Mouse (Mus musculus) E14TG2a.4 (cell line): ENCODE results near the gene Rfx8.
"Not testable (repeated sequence)": the region's sequence is repeated elsewhere in the genome, so short reads cannot be mapped to it uniquely, and the experiment has no call there.

Source experiments
- H3K27me3 ChIP-seq: 2 replicates; pipeline ENCODE4 v1.6.1; 2014; ENCODE audit warnings: low read length, control low read depth; ENCODE audit not compliant: insufficient read depth
- H3K36me3 ChIP-seq: 2 replicates; pipeline ENCODE4 v1.6.1; 2014; ENCODE audit warnings: low read length, control low read depth; ENCODE audit not compliant: insufficient read depth
- H3K4me1 ChIP-seq: replicated peaks from 2 replicates; pipeline ENCODE4 v1.6.1; 2014; ENCODE audit warnings: low read depth, low read length, control low read depth
- H3K4me3 ChIP-seq: replicated peaks from 2 replicates; pipeline ENCODE4 v1.5.1; 2014; ENCODE audit warnings: mild to moderate bottlenecking, low read length
- H3K9me3 ChIP-seq: 2 replicates; pipeline ENCODE4 v1.6.1; 2014; ENCODE audit warnings: low read length, control low read depth
- CTCF ChIP-seq: conservative IDR thresholded peaks from 2 replicates; pipeline ENCODE4 v1.5.1; 2014; ENCODE audit warnings: low read length
- NANOG ChIP-seq: IDR thresholded peaks from 2 replicates; pipeline ENCODE4 v1.6.1; 2014; ENCODE audit warnings: borderline replicate concordance, low read length, mixed read lengths
- POU5F1 ChIP-seq: IDR thresholded peaks from 2 replicates; pipeline ENCODE4 v1.6.1; 2014; ENCODE audit warnings: low read length, borderline replicate concordance

Gene Rfx8

DNA sequence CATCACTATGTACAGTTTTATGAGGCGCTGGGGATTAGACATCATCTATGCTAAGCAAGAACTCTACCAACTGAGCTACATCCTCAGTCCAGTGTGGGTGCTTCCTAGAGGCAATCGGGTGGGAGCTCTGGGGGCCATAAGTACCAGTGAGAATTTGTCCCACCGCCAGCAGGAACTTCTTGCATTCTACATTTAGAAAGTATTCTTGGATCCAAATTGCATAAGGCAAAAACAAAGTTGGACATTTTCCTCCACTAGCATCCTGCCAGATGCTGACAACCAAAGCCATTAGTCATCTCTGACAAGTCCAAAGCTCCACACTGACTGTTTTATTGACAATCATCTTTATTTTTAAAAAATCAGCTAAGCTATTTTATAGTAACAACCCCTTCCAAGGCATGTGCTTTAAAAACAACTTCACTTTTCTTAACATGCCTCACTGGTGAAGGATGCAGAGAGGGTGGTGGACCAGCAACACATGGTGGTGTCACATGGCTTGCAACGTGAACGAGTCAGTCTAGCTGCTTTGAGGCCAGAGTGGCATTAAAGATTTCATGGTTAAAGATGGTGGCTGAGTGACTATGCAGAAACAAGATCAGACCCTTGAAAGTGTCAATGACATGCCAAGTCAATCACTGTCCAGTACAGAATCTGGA lies 44.4 kb downstream of the Rfx8 start:
- H3K36me3 ChIP-seq, result no peaks in the 10 kb centered on the region
- H3K4me3 ChIP-seq, result no peak overlapping the region
- H3K4me1 ChIP-seq, result no peaks in the 10 kb centered on the region
- 0 out of 2 replicates have a peak, but pooled peaks cover 6% of the 10 kb centered on the region for H3K27me3 ChIP-seq
- H3K9me3 ChIP-seq, result 0 out of 2 replicates have a peak, but pooled peaks cover under 1% of the 10 kb centered on the region
- TF ChIP-seq CTCF (no peak), POU5F1 (no peak), NANOG (no peak)

DNA sequence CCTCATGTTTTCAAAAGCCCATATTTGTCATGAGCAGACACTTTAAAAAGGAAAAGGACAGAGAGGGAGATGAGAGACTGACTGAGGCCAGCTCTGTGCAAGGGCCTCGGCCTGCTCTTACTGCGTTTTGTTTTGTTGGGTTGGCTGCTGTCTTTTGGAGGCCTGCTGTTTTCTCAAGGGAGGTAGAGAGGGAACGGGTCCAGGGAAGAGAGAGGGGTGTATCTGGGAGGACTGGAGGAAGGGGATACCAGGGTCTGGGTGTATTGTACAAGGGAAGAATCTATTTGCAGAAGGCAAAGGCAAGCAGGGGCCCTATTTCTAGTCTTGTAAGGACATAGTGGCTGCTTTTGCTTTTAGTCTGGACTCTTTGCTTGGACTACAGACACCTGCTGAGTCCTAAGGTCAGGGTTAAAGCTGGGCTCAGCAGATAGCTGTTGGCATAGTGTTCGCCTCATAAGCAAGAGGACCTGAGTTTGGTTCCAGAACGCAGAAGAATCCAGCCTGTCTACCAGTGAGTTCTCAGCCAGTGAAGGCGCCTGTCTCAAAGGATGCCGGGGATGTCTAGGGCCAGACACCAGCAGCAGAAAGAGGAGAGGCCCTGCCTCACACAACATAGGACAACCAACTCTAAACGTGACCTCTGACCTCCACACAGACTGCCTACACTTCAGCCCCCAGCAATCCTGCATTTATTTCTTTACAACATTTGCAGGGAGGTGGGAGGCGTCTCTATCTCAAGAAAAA lies 48.3 kb downstream of the Rfx8 start:
- Histone ChIP-seq H3K36me3 (no peaks in the 10 kb centered on the region), H3K27me3 (no peaks in the 10 kb centered on the region), H3K9me3 (peaks cover 7% of the 10 kb centered on the region; the same call in 1 of the 2 replicates), H3K4me1 (no peaks in the 10 kb centered on the region), H3K4me3 (no peak overlapping the region)
- TF ChIP-seq NANOG (no peak), CTCF (no peak), POU5F1 (no peak)

DNA sequence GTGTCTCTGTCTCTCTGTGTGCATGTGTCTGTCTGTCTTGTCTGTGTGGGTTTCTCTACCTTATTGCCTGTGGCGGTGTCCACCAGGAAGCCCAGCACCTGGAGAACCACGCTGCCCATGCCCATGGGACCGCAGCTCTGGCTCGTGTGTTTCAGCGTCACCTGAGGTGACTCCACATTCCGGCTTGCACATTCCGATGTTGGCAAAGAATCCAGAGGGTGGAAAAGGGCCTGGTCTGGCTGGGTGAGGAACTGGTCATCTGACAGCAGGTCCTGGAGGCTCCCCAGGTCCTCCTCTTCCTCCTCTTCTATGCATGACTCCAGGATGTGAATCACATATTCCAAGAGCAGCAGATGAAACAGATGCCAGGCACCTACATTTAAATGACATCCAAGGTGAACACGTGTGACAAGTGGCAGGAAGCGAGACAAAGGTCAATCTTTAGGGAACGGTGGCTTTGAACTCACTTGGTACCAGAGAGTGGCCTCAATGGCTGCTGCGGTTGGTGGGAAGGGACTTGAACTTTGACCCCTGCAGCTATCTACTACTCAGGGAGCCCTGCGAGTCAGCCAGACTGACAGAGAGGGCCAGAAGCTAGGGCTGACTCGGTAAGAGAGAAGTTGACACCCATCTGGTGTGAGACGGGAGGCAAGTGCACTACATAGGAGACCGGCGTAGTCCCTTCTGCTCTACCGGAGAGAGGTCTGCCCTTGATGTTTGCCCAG lies 50.4 kb downstream of the Rfx8 start:
- H3K4me3 ChIP-seq, result no peak overlapping the region
- H3K27me3 ChIP-seq, result no peaks in the 10 kb centered on the region
- H3K36me3 ChIP-seq, result no peaks in the 10 kb centered on the region
- TF ChIP-seq NANOG (no peak), CTCF (no peak), POU5F1 (no peak)
- H3K9me3 ChIP-seq, result peaks cover 7% of the 10 kb centered on the region; the same call in 1 of the 2 replicates
- H3K4me1 ChIP-seq, result peaks cover 8% of the 10 kb centered on the region; the same call in 1 of the 2 replicates

DNA sequence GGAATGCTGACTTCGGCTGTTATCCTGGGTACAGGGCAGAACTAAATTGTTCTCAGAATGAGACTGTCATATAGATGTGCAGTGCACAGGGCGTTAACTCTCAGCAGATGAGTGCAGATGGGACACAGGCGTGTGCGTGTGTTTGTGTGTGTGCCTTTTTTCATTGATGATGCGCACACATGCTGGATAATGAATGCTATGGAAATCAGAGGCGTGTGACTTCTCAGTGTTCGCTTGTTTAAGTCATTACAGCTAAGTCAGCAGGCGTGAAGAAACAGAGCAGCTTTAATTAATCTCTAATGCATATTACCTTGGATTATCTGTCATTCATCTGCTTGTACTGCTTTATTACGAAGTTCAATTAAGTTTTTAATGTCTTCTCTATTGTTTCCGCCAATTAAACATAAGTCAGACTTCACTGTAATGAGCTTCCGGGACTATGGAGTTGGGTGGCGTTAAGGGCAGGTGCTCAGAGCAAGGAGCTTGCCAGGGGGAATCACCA lies 54.0 kb downstream of the Rfx8 start:
- Histone ChIP-seq H3K9me3 (peaks cover 7% of the 10 kb centered on the region; the same call in 1 of the 2 replicates), H3K36me3 (no peaks in the 10 kb centered on the region), H3K27me3 (no peaks in the 10 kb centered on the region), H3K4me1 (peaks cover 20% of the 10 kb centered on the region), H3K4me3 (no peak overlapping the region)
- no peak for TF ChIP-seq POU5F1
- no peak for TF ChIP-seq CTCF

DNA sequence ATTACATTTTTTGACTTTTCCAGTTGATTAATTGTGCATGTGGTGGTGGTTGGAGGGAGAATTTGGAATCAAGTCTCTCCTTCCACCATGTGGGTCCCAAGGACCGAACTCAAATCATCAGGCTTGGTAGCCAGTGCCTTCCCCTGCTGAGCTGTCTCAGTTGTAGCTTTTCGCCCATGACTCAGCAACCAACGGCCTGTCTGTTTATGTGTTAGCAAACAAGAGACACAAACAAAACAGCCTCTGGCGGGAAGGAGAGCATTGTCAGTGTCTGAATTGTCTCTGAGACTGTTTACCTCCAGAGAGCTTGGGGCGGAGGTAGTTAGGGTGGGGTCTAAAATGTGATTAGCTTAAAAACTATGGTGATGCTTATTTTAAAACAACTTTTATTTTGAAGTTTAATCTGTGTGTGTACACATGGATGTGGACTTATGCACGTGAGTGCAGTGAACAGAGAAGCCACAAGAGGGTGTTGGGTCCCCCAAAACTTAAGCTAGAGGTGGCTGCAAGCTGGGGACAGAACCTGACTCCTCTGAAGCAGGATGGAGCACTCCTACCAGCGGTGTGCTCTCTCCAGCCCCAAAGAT lies 56.7 kb downstream of the Rfx8 start:
- Histone ChIP-seq H3K36me3 (no peaks in the 10 kb centered on the region), H3K4me1 (peaks cover 20% of the 10 kb centered on the region), H3K27me3 (no peaks in the 10 kb centered on the region), H3K9me3 (no peaks in the 10 kb centered on the region), H3K4me3 (no peak overlapping the region)
- TF ChIP-seq POU5F1 (no peak), CTCF (peak; percentile 19; the same call in 1 of the 2 replicates)

DNA sequence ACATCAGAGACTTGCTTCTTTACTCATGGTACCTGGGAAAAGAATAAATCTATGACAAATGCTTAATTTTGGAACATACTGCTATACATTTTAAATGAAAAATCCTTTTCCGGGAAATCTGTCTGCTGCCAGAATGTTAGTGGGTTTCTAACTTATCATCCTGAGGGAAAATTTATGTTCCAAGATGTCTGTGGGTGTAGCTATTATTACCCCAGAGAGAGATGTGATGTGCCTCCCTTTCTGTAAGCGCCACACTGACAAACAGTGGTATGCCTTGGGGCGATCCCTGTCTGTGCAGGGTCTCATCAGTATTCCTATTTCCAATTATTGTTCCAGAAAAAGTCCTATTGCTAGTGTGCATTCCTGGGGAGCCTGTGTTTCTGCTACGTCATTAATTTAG lies 57.7 kb downstream of the Rfx8 start:
- Histone ChIP-seq H3K4me3 (no peak overlapping the region), H3K4me1 (peaks cover 21% of the 10 kb centered on the region), H3K27me3 (no peaks in the 10 kb centered on the region), H3K36me3 (no peaks in the 10 kb centered on the region), H3K9me3 (no peaks in the 10 kb centered on the region)
- no peak for TF ChIP-seq CTCF
- TF ChIP-seq NANOG, result no peak
- no peak for TF ChIP-seq POU5F1

DNA sequence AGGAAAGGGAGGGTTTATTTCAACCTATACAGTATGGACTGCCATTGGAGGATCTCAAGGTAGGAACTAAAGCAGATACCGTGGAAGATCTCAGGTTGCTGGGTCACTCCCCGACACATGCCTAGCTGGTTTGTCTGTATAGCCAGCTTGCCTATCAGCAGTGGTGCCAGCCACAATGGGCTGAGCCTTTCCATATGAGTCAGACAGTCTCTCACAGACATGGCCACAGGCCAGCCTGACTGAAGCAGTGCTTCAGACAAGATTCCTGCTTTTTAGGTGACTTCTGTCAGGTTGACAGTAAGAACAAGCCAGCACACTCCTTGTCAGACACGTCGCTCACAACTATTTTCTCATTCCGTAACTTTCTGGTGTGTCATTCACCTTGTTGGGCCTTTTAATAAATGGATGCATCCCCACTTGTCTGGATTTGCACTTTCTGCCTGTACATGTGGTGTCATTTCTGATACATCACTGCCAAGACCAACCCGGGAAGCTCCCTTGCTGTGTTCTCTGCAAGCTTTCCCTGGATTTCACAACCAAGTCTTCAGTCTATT lies 63.7 kb downstream of the Rfx8 start:
- Histone ChIP-seq H3K36me3 (no peaks in the 10 kb centered on the region), H3K9me3 (no peaks in the 10 kb centered on the region), H3K4me1 (peaks cover 12% of the 10 kb centered on the region), H3K27me3 (peaks cover 12% of the 10 kb centered on the region), H3K4me3 (peak overlapping the region; percentile 77)
- TF ChIP-seq NANOG (no peak), POU5F1 (no peak), CTCF (no peak)

DNA sequence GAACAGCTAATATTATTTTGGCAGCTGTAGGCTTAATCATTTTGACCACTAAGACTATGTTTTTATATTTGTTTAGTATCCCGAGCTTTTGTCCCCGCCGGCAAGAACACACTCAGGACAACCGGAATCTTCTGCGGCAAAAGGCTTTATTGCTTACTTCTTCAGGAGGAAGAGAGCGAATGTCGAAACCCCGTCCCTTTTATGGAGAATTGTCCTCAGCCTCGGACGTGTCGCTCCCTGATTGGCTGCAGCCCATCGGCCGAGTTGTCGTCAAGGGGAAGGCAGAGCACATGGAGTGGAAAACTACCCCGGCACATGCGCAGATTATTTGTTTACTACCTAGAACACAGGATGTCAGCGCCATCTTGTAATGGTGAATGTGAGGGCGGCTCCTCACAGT lies 65.9 kb downstream of the Rfx8 start:
- peaks cover 33% of the 10 kb centered on the region for H3K27me3 ChIP-seq
- H3K9me3 ChIP-seq, H3K36me3 ChIP-seq: not testable (repeated sequence)
- peak overlapping the region; percentile 77 for H3K4me3 ChIP-seq
- peaks cover 22% of the 10 kb centered on the region for H3K4me1 ChIP-seq
